Comparison of ENCODE assay signal across 9 mouse cellular contexts in genomic region chr5:73651855-73652201, GRCm38 (mm10). TPM values are rescaled to one million over a fixed set of nuclear protein-coding genes. Genes with fewer than 3 reads are reported as not detected.
DNase-seq lines count a peak whose midpoint lies in the region; ATAC-seq and TF ChIP-seq lines count a peak whose summit lies in the region.
"Had no signal": no experiment of that assay in that cellular context is flagged by ENCODE, and none has a peak within 500 bp of the region (broad histone marks: within the 10 kb centered on the region; RNA-seq: fewer than 3 reads in every experiment).

No protein-coding gene starts in this region.

- H3K4me2 ChIP-seq in embryonic facial prominence, embryonic 11.5 days (ENCODE audit: low read depth, low read length): peak overlapping the region; percentile 94
- peak overlapping the region; percentile 78 for H3K4me2 ChIP-seq in midbrain, embryonic 13.5 days (replicated peaks)

- H3K4me1 ChIP-seq in embryonic facial prominence, embryonic 11.5 days (ENCODE audit: control insufficient read depth, insufficient read depth, low read length): peaks cover 7% of the 10 kb centered on the region
- H3K4me1 ChIP-seq in limb, embryonic 10.5 days: peaks cover 56% of the 10 kb centered on the region
- H3K4me1 ChIP-seq in midbrain, embryonic 13.5 days (replicated peaks): peaks cover 25% of the 10 kb centered on the region

- no peak for ATAC-seq in embryonic facial prominence, embryonic 11.5 days (replicated peaks; ENCODE audit: insufficient number of reproducible peaks, low FRiP score, low TSS enrichment, low read depth)
- ATAC-seq in midbrain, embryonic 13.5 days: no peak

- intact Hi-C loops in gastrocnemius, adult 2 months (cut with DNase I): no loop called here
- intact Hi-C loops in gastrocnemius, postnatal 14 days (cut with DNase I; ENCODE audit: low total_unique reads): no loop called here

- H3K4me3 ChIP-seq in gastrocnemius, adult 2 months: peak overlapping the region; percentile 84
- H3K4me3 ChIP-seq in embryonic facial prominence, embryonic 11.5 days (ENCODE audit: low read depth, low read length): peak overlapping the region; percentile 48
- H3K4me3 ChIP-seq in limb, embryonic 10.5 days: peak overlapping the region; percentile 59
- peak overlapping the region; percentile 46 for H3K4me3 ChIP-seq in midbrain, embryonic 13.5 days (replicated peaks)

- no peak overlapping the region; the same call in 1 of the 2 replicates for H3K9ac ChIP-seq in embryonic facial prominence, embryonic 11.5 days (replicated peaks; ENCODE audit: low read length)
- H3K9ac ChIP-seq in midbrain, embryonic 13.5 days (replicated peaks): no peak overlapping the region

- no peaks in the 10 kb centered on the region for H3K36me3 ChIP-seq in embryonic facial prominence, embryonic 11.5 days (replicated peaks; ENCODE audit: control insufficient read depth, insufficient read depth, low read depth, low read length)
- H3K36me3 ChIP-seq in limb, embryonic 10.5 days: no peaks in the 10 kb centered on the region
- H3K36me3 ChIP-seq in midbrain, embryonic 13.5 days: no peaks in the 10 kb centered on the region

- H3K27me3 ChIP-seq in embryonic facial prominence, embryonic 11.5 days (ENCODE audit: control insufficient read depth, insufficient read depth, low read length): peaks cover 43% of the 10 kb centered on the region
- peaks cover 59% of the 10 kb centered on the region for H3K27me3 ChIP-seq in limb, embryonic 10.5 days (ENCODE audit: low read depth, poor library complexity, severe bottlenecking)
- peaks cover 73% of the 10 kb centered on the region for H3K27me3 ChIP-seq in midbrain, embryonic 13.5 days

- TF ChIP-seq CTCF in gastrocnemius, adult 2 months (IDR thresholded peaks at IDR 0.05): no peak

- no peak for DNase-seq in gastrocnemius, adult 2 months
- DNase-seq in gastrocnemius, postnatal 14 days: no peak
- DNase-seq in embryonic facial prominence, embryonic 11.5 days (ENCODE audit: low spot score): peak; percentile 46
- DNase-seq in limb, embryonic 10.5 days (ENCODE audit: low spot score): no peak
- no peak for DNase-seq in spleen, adult 12 weeks (ENCODE audit: low spot score)
- no peak for DNase-seq in layer of hippocampus, postnatal 25 days (ENCODE audit: extremely low spot score in 1 of 2, low spot score in 1 of 2)
- DNase-seq in cerebellum, adult 11-12 months: no peak

- WGBS in embryonic facial prominence, embryonic 11.5 days: 0% methylated on average over 4 of the region's 4 CpGs
- under 1% methylated on average over 4 of the region's 4 CpGs for WGBS in limb, embryonic 10.5 days
- 2% methylated on average over 4 of the region's 4 CpGs for WGBS in midbrain, embryonic 13.5 days

- H3K27ac ChIP-seq in gastrocnemius, adult 2 months: no peak overlapping the region
- H3K27ac ChIP-seq in embryonic facial prominence, embryonic 11.5 days (replicated peaks; ENCODE audit: low read depth, low read length): no peak overlapping the region
- peak overlapping the region; percentile 53 for H3K27ac ChIP-seq in limb, embryonic 10.5 days
- no peak overlapping the region for H3K27ac ChIP-seq in midbrain, embryonic 13.5 days

- H3K9me3 ChIP-seq in embryonic facial prominence, embryonic 11.5 days (replicated peaks; ENCODE audit: control insufficient read depth, low read length): no peaks in the 10 kb centered on the region
- no peaks in the 10 kb centered on the region for H3K9me3 ChIP-seq in limb, embryonic 10.5 days (replicated peaks)
- no peaks in the 10 kb centered on the region for H3K9me3 ChIP-seq in midbrain, embryonic 13.5 days

RNA-seq across cellular contexts. Expression of gene Spata18, which starts 0.6 kb away (rescaled TPM):
- total RNA-seq in gastrocnemius, adult 2 months (2021): not detected
- under 1 TPM in 1 of 2 experiments, not detected in 1; 0.27 TPM for total RNA-seq in gastrocnemius, postnatal 14 days (2021)
- 0.14 and 0.21 TPM in 2 replicates for polyA plus RNA-seq in embryonic facial prominence, embryonic 11.5 days (2014; fragmentation: Nextera tagmentation; extraction: Ambion mirVana)
- 1.5 and 2.1 TPM in 2 replicates for polyA plus RNA-seq in limb, embryonic 10.5 days (2016; fragmentation: Nextera tagmentation; extraction: Ambion mirVana)
- 0.14 and 0.22 TPM in 2 replicates for polyA plus RNA-seq in midbrain, embryonic 13.5 days (2015; fragmentation: Nextera tagmentation; extraction: Ambion mirVana)
- total RNA-seq in layer of hippocampus, postnatal 25 days (2021): under 1 TPM; 0.76 to 0.89 TPM
- total RNA-seq: adrenal gland, adult 2 months had no signal
- polyA plus RNA-seq: adrenal gland, adult 2 months had no signal

RNA-seq across cellular contexts. Expression of gene Sgcb, which starts 4.2 kb away (rescaled TPM):
- total RNA-seq in gastrocnemius, adult 2 months (2021): 10 to 100 TPM; 88.5 to 89.5 TPM
- 10 to 100 TPM; 93.5 to 99.0 TPM for total RNA-seq in gastrocnemius, postnatal 14 days (2021)
- 23.9 and 25.6 TPM in 2 replicates for polyA plus RNA-seq in embryonic facial prominence, embryonic 11.5 days (2014; fragmentation: Nextera tagmentation; extraction: Ambion mirVana)
- polyA plus RNA-seq in limb, embryonic 10.5 days (2016; fragmentation: Nextera tagmentation; extraction: Ambion mirVana): 22.3 and 26.5 TPM in 2 replicates
- polyA plus RNA-seq in midbrain, embryonic 13.5 days (2015; fragmentation: Nextera tagmentation; extraction: Ambion mirVana): 23.8 and 25.9 TPM in 2 replicates
- total RNA-seq in layer of hippocampus, postnatal 25 days (2021): 10 to 100 TPM; 50.6 to 52.1 TPM

RNA-seq across cellular contexts. Expression of gene Lrrc66, which starts 19.5 kb away (rescaled TPM):
- total RNA-seq in gastrocnemius, adult 2 months (2021): not detected
- total RNA-seq in gastrocnemius, postnatal 14 days (2021): not detected
- polyA plus RNA-seq in embryonic facial prominence, embryonic 11.5 days (2014; fragmentation: Nextera tagmentation; extraction: Ambion mirVana): 0.25 and 0.46 TPM in 2 replicates
- polyA plus RNA-seq in limb, embryonic 10.5 days (2016; fragmentation: Nextera tagmentation; extraction: Ambion mirVana): 0.04 TPM in 1 of 2 replicates, not detected in the other
- polyA plus RNA-seq in midbrain, embryonic 13.5 days (2015; fragmentation: Nextera tagmentation; extraction: Ambion mirVana): not detected in 2 replicates
- total RNA-seq in layer of hippocampus, postnatal 25 days (2021): under 1 TPM in 1 of 2 experiments, not detected in 1; 0.07 TPM
- total RNA-seq: adrenal gland, adult 2 months had no signal
- polyA plus RNA-seq: adrenal gland, adult 2 months had no signal
